Mouse (Mus musculus): ENCODE data around the gene Prdm10.

Prdm10 gene

GRCm38 (mm10) chr9:31376661-31377060 is 96.3 kb downstream of the Prdm10 start:
- no peak for DNase-seq

GRCm38 (mm10) chr9:31384786-31385499 is 104.6 kb downstream of the Prdm10 start:
- DNase-seq, result no peak

GRCm38 (mm10) chr9:31385500-31385869 is 105.1 kb downstream of the Prdm10 start:
- DNase-seq, result no peak

GRCm38 (mm10) chr9:31385947-31386354 is 105.6 kb downstream of the Prdm10 start, which contains the start of gene Nfrkb:
Nfrkb (plus strand) TSS chr9:31386192.
- DNase-seq, result peak; percentile 97

- DNase-seq, result no peak
These were observed 106.2 kb downstream of the Prdm10 start for GRCm38 (mm10) chr9:31386368-31387180.

GRCm38 (mm10) chr9:31387206-31387605 is 106.9 kb downstream of the Prdm10 start:
- DNase-seq, result no peak

GRCm38 (mm10) chr9:31400441-31400840 is 120.1 kb downstream of the Prdm10 start:
- DNase-seq, result peak; percentile 84

- DNase-seq, result no peak
These were observed 124.0 kb downstream of the Prdm10 start for GRCm38 (mm10) chr9:31404311-31404710.

GRCm38 (mm10) chr9:31405217-31405616 is 124.9 kb downstream of the Prdm10 start:
- DNase-seq, result peak; percentile 10

- DNase-seq, result no peak
These were observed 131.8 kb downstream of the Prdm10 start for GRCm38 (mm10) chr9:31412165-31412564.

GRCm38 (mm10) chr9:31418821-31419220 is 138.5 kb downstream of the Prdm10 start:
- DNase-seq, result no peak

GRCm38 (mm10) chr9:31422143-31422542 is 141.8 kb downstream of the Prdm10 start:
- DNase-seq, result no peak

- no peak for DNase-seq
These were observed 148.6 kb downstream of the Prdm10 start for GRCm38 (mm10) chr9:31428971-31429370.

- DNase-seq, result no peak
These were observed 149.7 kb downstream of the Prdm10 start for GRCm38 (mm10) chr9:31430011-31430410.

All from lung, postnatal 10 days (tissue).